29 mouse cellular contexts compared by ENCODE assay signal in genomic region chr6:147117764-147118163, GRCm38 (mm10). TPM values are rescaled to one million over a fixed set of nuclear protein-coding genes. Genes with fewer than 3 reads are reported as not detected.
DNase-seq lines count a peak whose midpoint lies in the region; ATAC-seq and TF ChIP-seq lines count a peak whose summit lies in the region.
"Had no signal": no experiment of that assay in that cellular context is flagged by ENCODE, and none has a peak within 500 bp of the region (broad histone marks: within the 10 kb centered on the region; RNA-seq: fewer than 3 reads in every experiment).

No protein-coding gene starts in this region.

- TF ChIP-seq POLR2A in CH12.LX (IDR thresholded peaks at IDR 0.05; ENCODE audit: low read depth, low read length) = no peak

- peak; percentile 31 for DNase-seq in adrenal gland, adult 2 months
- DNase-seq in adrenal gland, postnatal 4 days (ENCODE audit: low spot score in 2 of 2) = no peak
- DNase-seq in 3T3-L1 (ENCODE audit: low read depth, low spot score) (peak; percentile 60), CH12.LX (ENCODE audit: extremely low read depth) (peak; percentile 71)
- DNase-seq in embryo, embryonic 9.5 days (ENCODE audit: extremely low spot score) = no peak
- DNase-seq in yolk sac, embryonic 10.5 days (ENCODE audit: low spot score) = no peak
- DNase-seq in hindbrain, embryonic 11.5 days (ENCODE audit: low spot score) = no peak
- DNase-seq: adrenal gland, postnatal 10 days; cerebellum, adult 11 months; cerebellum, adult 2 months; cerebellum, adult 9-11 months; cerebellum, postnatal 36 days; embryo, embryonic 11 days; forebrain, postnatal 0 days; gastrocnemius, postnatal 25 days; heart, adult 2 months; kidney, adult 2 months had no signal

- no peak overlapping the region for H3K4me3 ChIP-seq in CH12.LX (replicated peaks in 1 of 3; ENCODE audit: low read depth in 2 of 3, low read length in 2 of 3, poor library complexity in 1 of 3)
- H3K4me3 ChIP-seq in hindbrain, embryonic 11.5 days (ENCODE audit: low read depth, low read length) = no peak overlapping the region
- H3K4me3 ChIP-seq: heart, adult 2 months; heart, embryonic 10.5 days; heart, embryonic 13.5 days had no signal

- dilution Hi-C loops in CH12.LX (cut with MboI; ENCODE audit: extremely low pct_ligation_motif_present, extremely low pct_unique_long_range_greater_than_20kb, low sequenced_read_pairs) = no loop called here

- whole genome bisulfite sequencing in hindbrain, embryonic 11.5 days = 92% methylated on average over 7 of the region's 7 CpGs

- H3K79me2 ChIP-seq in CH12.LX (replicated peaks; ENCODE audit: control insufficient read depth, extremely low read depth, insufficient read depth, poor library complexity, severe bottlenecking) = no peaks in the 10 kb centered on the region

- peaks cover 2 to 3% of the 10 kb centered on the region in 2 experiments for H3K36me3 ChIP-seq in CH12.LX (replicated peaks in 1 of 2; ENCODE audit: control insufficient read depth in 1 of 2, insufficient read depth in 1 of 2, low read length in 1 of 2)
- no peaks in the 10 kb centered on the region for H3K36me3 ChIP-seq in hindbrain, embryonic 11.5 days (ENCODE audit: control insufficient read depth, insufficient read depth, low read length)
- H3K36me3 ChIP-seq: heart, embryonic 10.5 days had no signal

- no peak for TF ChIP-seq RAD21 in CH12.LX (IDR thresholded peaks at IDR 0.05; ENCODE audit: low read depth, low read length)

- H3K9ac ChIP-seq in CH12.LX (ENCODE audit: insufficient read depth, low read depth) = peak overlapping the region; percentile 1; the same call in 1 of the 2 replicates
- no peak overlapping the region for H3K9ac ChIP-seq in hindbrain, embryonic 11.5 days (ENCODE audit: low read depth, low read length)
- H3K9ac ChIP-seq: forebrain, postnatal 0 days; heart, embryonic 13.5 days; hindbrain, embryonic 14.5 days had no signal

- TF ChIP-seq CTCF in CH12.LX (conservative IDR thresholded peaks at IDR 0.05 in 1 of 2, IDR thresholded peaks at IDR 0.05 in 1 of 2; ENCODE audit: low read depth in 2 of 2, low read length in 2 of 2) = no peak

- H3K27ac ChIP-seq in CH12.LX (ENCODE audit: insufficient read depth, low read depth) = peak overlapping the region; percentile 59
- no peak overlapping the region for H3K27ac ChIP-seq in hindbrain, embryonic 11.5 days (ENCODE audit: low read depth, low read length)
- H3K27ac ChIP-seq: heart, adult 2 months; heart, embryonic 10.5 days; heart, embryonic 13.5 days; hindbrain, embryonic 14.5 days; hindbrain, postnatal 0 days had no signal

- in situ Hi-C loops in CH12.LX (cut with MboI; ENCODE audit: low pct_ligation_motif_present, low pct_unique_long_range_greater_than_20kb, low sequenced_read_pairs) = no loop called here

- no peak for TF ChIP-seq EP300 in CH12.LX (IDR thresholded peaks at IDR 0.05; ENCODE audit: low read length)

- peak overlapping the region; percentile 17 for H3K4me2 ChIP-seq in CH12.LX (ENCODE audit: insufficient read depth, low read depth, poor library complexity, severe bottlenecking)
- no peak overlapping the region for H3K4me2 ChIP-seq in hindbrain, embryonic 11.5 days (replicated peaks; ENCODE audit: low read depth, low read length)
- H3K4me2 ChIP-seq: heart, embryonic 13.5 days; hindbrain, embryonic 14.5 days had no signal

- ATAC-seq in erythroblast, adult 5-6 weeks (replicated peaks; ENCODE audit: low FRiP score, poor library complexity, severe bottlenecking) = 0 out of 2 replicates have a peak, but pooled peaks have one; percentile 40
- no peak for ATAC-seq in hindbrain, embryonic 11.5 days (ENCODE audit: low FRiP score)
- ATAC-seq: activated CD4-positive, CD25-positive, alpha-beta regulatory T cell, adult 4 months; forebrain, embryonic 14.5 days; forebrain, postnatal 0 days; hindbrain, postnatal 0 days; inflammation-experienced regulatory T-cells, adult 6 months; intestine, postnatal 0 days had no signal

- no peaks in the 10 kb centered on the region for H3K27me3 ChIP-seq in CH12.LX (replicated peaks)
- no peaks in the 10 kb centered on the region for H3K27me3 ChIP-seq in hindbrain, embryonic 11.5 days (ENCODE audit: control insufficient read depth, insufficient read depth, low read length)
- H3K27me3 ChIP-seq: heart, embryonic 13.5 days had no signal

- H3K9me3 ChIP-seq in CH12.LX (replicated peaks; ENCODE audit: low read length) = no peaks in the 10 kb centered on the region
- no peaks in the 10 kb centered on the region for H3K9me3 ChIP-seq in hindbrain, embryonic 11.5 days (ENCODE audit: control insufficient read depth, low read length)
- H3K9me3 ChIP-seq: G1E; heart, embryonic 10.5 days; heart, embryonic 13.5 days had no signal

- peaks cover 37 to 51% of the 10 kb centered on the region in 2 experiments for H3K4me1 ChIP-seq in CH12.LX (ENCODE audit: control insufficient read depth in 1 of 2, insufficient read depth in 2 of 2)
- H3K4me1 ChIP-seq in hindbrain, embryonic 11.5 days (replicated peaks; ENCODE audit: control insufficient read depth, insufficient read depth, low read length) = no peaks in the 10 kb centered on the region

TF ChIP-seq in CH12.LX, 34 proteins besides CTCF, POLR2A, EP300 and RAD21 (continues in another document):
- TF ChIP-seq NELFE (IDR thresholded peaks at IDR 0.05; ENCODE audit: low read depth, low read length) = no peak
- no peak for TF ChIP-seq CHD2 (IDR thresholded peaks at IDR 0.05; ENCODE audit: low read length)
- TF ChIP-seq ZKSCAN1 (IDR thresholded peaks at IDR 0.05; ENCODE audit: borderline replicate concordance, low read depth, low read length) = no peak
- no peak for TF ChIP-seq CHD1 (IDR thresholded peaks at IDR 0.05; ENCODE audit: low read depth, low read length)
- no peak; the same call in none of the 2 replicates for TF ChIP-seq BHLHE40 (IDR thresholded peaks at IDR 0.05; ENCODE audit: low read depth, low read length)
- no peak for TF ChIP-seq USF1 (IDR thresholded peaks at IDR 0.05; ENCODE audit: low read depth, low read length)
- peak; percentile 30; the same call in 1 of the 2 replicates for TF ChIP-seq MAX (IDR thresholded peaks at IDR 0.05; ENCODE audit: low read length)
- TF ChIP-seq MAFK (IDR thresholded peaks at IDR 0.05; ENCODE audit: insufficient replicate concordance, low read length) = no peak
- no peak for TF ChIP-seq IRF4 (IDR thresholded peaks at IDR 0.05; ENCODE audit: low read depth, low read length)
- TF ChIP-seq MYC (IDR thresholded peaks at IDR 0.05; ENCODE audit: low read depth, low read length) = no peak
- TF ChIP-seq MXI1 (IDR thresholded peaks at IDR 0.05; ENCODE audit: low read depth, low read length) = no peak; the same call in 1 of the 2 replicates
- TF ChIP-seq GABPA (IDR thresholded peaks at IDR 0.05; ENCODE audit: insufficient replicate concordance, low read depth, low read length) = no peak
- TF ChIP-seq ETS1 (conservative IDR thresholded peaks at IDR 0.05; ENCODE audit: low read depth, low read length) = peak; percentile 83
- TF ChIP-seq RCOR1 (conservative IDR thresholded peaks at IDR 0.05; ENCODE audit: low read depth, low read length) = no peak
- TF ChIP-seq TCF12 (IDR thresholded peaks at IDR 0.05; ENCODE audit: low read depth, low read length) = no peak; the same call in 1 of the 2 replicates
- TF ChIP-seq KAT2A (IDR thresholded peaks at IDR 0.05; ENCODE audit: insufficient replicate concordance, low read length) = no peak
- TF ChIP-seq MEF2A (IDR thresholded peaks at IDR 0.05; ENCODE audit: borderline replicate concordance, low read depth, low read length) = no peak
- no peak for TF ChIP-seq SIN3A (IDR thresholded peaks at IDR 0.05; ENCODE audit: low read length)
- no peak for TF ChIP-seq PAX5 (IDR thresholded peaks at IDR 0.05; ENCODE audit: low read length)
- TF ChIP-seq JUN (IDR thresholded peaks at IDR 0.05; ENCODE audit: insufficient read depth, low read depth, low read length) = no peak
- TF ChIP-seq ZNF384 (IDR thresholded peaks at IDR 0.05; ENCODE audit: low read depth, low read length) = no peak
- TF ChIP-seq SMC3 (IDR thresholded peaks at IDR 0.05; ENCODE audit: low read depth, low read length) = no peak
- peak; percentile 72 for TF ChIP-seq NRF1 (IDR thresholded peaks at IDR 0.05; ENCODE audit: low read depth, low read length)
- 0 out of 2 replicates have a peak, but pooled peaks have one; percentile 27 for TF ChIP-seq TBP (conservative IDR thresholded peaks at IDR 0.05; ENCODE audit: low read depth, low read length)
- no peak for TF ChIP-seq USF2 (conservative IDR thresholded peaks at IDR 0.05; ENCODE audit: low read depth, low read length)
- no peak for TF ChIP-seq MAZ (IDR thresholded peaks at IDR 0.05; ENCODE audit: low read depth, low read length)
- TF ChIP-seq ELF1 (IDR thresholded peaks at IDR 0.05; ENCODE audit: low read depth, low read length) = no peak
- TF ChIP-seq HCFC1 (IDR thresholded peaks at IDR 0.05; ENCODE audit: low read depth, low read length) = no peak
- no peak for TF ChIP-seq ZMIZ1 (IDR thresholded peaks at IDR 0.05; ENCODE audit: low read depth, low read length)
- TF ChIP-seq JUND (conservative IDR thresholded peaks at IDR 0.05; ENCODE audit: low read depth, low read length) = no peak
- no peak for TF ChIP-seq UBTF (IDR thresholded peaks at IDR 0.05; ENCODE audit: low read depth, low read length)

RNA-seq across cellular contexts. Expression of gene Klhl42, which starts 26.6 kb away (rescaled TPM):
- 10 to 100 TPM; 20.9 to 21.3 TPM for total RNA-seq in adrenal gland, adult 2 months (2021)
- polyA plus RNA-seq in adrenal gland, adult 2 months (2012; rRNA removed) = 16.4 and 20.6 TPM in 2 replicates
- total RNA-seq in adrenal gland, postnatal 4 days (2021) = 10 to 100 TPM; 26.6 to 27.2 TPM
- total RNA-seq in CH12.LX (2012; rRNA removed) = 7.4 and 8.0 TPM in 2 replicates
- 3.6 and 4.5 TPM in 2 replicates for total RNA-seq in CH12.LX (2014; rRNA removed)
- polyA plus RNA-seq in CH12.LX (2012; ENCODE audit: insufficient read length, low read depth) = 2.5 and 2.7 TPM in 2 replicates
- total RNA-seq in erythroblast, adult 5-6 weeks (2015; ENCODE audit: low replicate concordance) = 1.5 and 2.9 TPM in 2 replicates
- 0.98 and 1.2 TPM in 2 replicates for total RNA-seq in erythroblast, adult 5-6 weeks (2017; ENCODE audit: low replicate concordance)
- polyA plus RNA-seq in hindbrain, embryonic 11.5 days (2014; fragmentation: Nextera tagmentation; extraction: Ambion mirVana) = 9.0 and 9.9 TPM in 2 replicates

RNA-seq across cellular contexts. Expression of gene Mansc4, which starts 30.9 kb away (rescaled TPM):
- not detected for total RNA-seq in adrenal gland, adult 2 months (2021)
- 0.52 and 0.54 TPM in 2 replicates for polyA plus RNA-seq in adrenal gland, adult 2 months (2012; rRNA removed)
- 1 to 10 TPM in 1 of 2 experiments, under 1 TPM in 1; 0.93 to 1.1 TPM for total RNA-seq in adrenal gland, postnatal 4 days (2021)
- total RNA-seq in CH12.LX (2012; rRNA removed) (not detected in 2 replicates), CH12.LX (2014; rRNA removed) (not detected in 2 replicates)
- 0.20 TPM in 1 of 2 replicates, not detected in the other for polyA plus RNA-seq in CH12.LX (2012; ENCODE audit: insufficient read length, low read depth)
- not detected in 2 replicates for total RNA-seq in erythroblast, adult 5-6 weeks (2015; ENCODE audit: low replicate concordance)
- not detected in 2 replicates for total RNA-seq in erythroblast, adult 5-6 weeks (2017; ENCODE audit: low replicate concordance)
- polyA plus RNA-seq in hindbrain, embryonic 11.5 days (2014; fragmentation: Nextera tagmentation; extraction: Ambion mirVana) = 0.92 and 0.96 TPM in 2 replicates
- total RNA-seq: G1E; gastrocnemius, postnatal 25 days; heart, adult 2 months; heart, postnatal 25 days; hematopoietic stem cell, adult 5-6 weeks had no signal
- polyA plus RNA-seq: G1E; heart, adult 2 months had no signal

Comparison
In these comparisons a context has a peak if more than half of its experiments do, and no peak if none do; other contexts are left out.
1. DNase-seq: peak in adrenal gland, adult 2 months (single experiment), 3T3-L1 (single experiment) and CH12.LX (single experiment); none in adrenal gland, postnatal 4 days (0 of 2), embryo, embryonic 9.5 days (single experiment), yolk sac, embryonic 10.5 days (single experiment) and hindbrain, embryonic 11.5 days (single experiment).